Mouse (Mus musculus): ENCODE data around the gene Bmf. TPM values are rescaled to one million over a fixed set of nuclear protein-coding genes. Genes with fewer than 3 reads are reported as not detected.

Gene Bmf
- polyA plus RNA-seq, 1 experiment = 11.7 TPM

DNA sequence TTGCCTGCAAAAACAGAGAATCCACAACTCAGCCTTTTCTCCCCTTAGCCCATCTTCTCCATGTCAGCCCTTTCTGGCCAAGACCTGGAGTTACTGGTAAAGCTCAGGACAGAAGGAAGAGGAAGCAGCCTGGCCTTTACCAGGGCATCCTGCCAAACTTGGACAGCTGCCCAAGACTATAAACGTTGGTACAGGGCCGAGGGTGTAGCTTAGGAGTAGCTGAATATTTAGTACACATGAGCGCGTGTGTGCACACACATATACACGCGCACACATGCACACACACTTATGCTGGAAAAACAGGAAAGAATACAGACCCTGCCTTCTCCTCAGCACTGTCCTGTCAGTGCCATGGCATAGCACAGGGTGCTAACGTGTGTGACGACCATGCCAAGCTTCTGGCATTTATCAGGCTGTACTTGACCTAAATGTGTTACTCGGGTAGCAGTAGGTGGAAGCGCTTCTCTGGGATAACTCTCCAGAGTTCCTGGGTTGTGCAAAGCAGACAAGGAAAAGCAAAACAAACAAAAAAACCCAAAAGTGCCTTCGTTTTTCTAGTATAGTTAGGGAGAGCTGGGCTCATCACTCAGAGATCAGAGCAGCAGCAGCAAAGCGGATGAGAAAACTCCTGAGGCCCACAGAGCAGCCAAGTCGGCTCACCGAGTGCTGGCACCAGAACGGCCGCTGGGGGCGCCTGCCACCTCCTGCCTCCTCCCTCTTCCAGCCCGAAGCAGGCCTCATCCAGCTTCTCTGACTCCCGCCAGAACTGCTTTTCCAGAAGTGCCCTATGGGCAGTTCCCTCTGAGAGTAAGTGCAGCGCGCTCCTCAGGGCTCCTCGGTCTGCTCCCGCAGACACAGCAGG lies 4.0 kb downstream of the Bmf start:
- DNase-seq (ENCODE audit: low spot score) = peak; percentile 71

GRCm38 (mm10) chr2:118543893-118544799 lies 5.3 kb downstream of the Bmf start:
- peak; percentile 84 for DNase-seq (ENCODE audit: low spot score)

GRCm38 (mm10) chr2:118542971-118543573 lies 6.4 kb downstream of the Bmf start:
- DNase-seq (ENCODE audit: low spot score) = no peak

DNA sequence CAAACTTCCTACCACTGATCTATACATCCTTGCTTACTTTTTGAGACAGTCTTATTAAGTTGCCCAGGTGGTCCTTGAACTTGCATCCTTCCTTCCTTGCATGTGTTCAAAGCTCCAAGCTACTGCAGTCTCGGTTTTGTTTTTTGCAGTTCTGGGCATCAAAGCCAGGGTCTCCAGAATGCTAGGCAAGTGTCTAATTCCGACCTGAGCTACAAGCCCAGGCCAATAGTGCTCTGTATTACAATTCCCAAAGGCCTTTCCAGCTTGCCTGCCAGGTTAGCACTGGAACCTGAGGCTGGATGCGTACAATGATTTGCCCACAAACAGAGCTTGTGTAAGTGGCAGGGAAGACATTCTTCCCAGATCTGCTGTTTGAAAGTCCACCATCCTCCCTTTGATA lies 7.8 kb downstream of the Bmf start:
- DNase-seq (ENCODE audit: low spot score) = no peak

DNA sequence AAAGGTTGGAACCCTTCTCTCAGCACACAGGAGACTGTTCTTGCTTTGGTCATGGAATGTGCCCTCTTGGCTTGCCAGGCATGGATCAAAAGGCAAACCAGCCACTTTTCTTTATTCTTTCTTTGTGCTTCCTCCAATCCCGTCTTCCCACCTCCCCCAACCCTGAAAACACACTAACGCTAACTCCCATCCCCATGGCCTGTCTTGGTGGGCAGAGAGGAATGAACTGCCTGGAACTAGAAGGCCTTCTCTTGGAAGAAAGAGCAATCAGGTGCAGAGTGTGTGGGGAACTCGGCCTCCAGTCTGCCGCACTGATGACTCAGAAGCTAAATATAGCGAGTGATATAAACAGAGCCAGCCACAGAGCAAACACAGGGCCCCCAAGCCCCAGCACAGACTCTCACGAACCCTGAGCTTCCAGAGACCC lies 8.8 kb downstream of the Bmf start:
- no peak for DNase-seq (ENCODE audit: low spot score)

DNA sequence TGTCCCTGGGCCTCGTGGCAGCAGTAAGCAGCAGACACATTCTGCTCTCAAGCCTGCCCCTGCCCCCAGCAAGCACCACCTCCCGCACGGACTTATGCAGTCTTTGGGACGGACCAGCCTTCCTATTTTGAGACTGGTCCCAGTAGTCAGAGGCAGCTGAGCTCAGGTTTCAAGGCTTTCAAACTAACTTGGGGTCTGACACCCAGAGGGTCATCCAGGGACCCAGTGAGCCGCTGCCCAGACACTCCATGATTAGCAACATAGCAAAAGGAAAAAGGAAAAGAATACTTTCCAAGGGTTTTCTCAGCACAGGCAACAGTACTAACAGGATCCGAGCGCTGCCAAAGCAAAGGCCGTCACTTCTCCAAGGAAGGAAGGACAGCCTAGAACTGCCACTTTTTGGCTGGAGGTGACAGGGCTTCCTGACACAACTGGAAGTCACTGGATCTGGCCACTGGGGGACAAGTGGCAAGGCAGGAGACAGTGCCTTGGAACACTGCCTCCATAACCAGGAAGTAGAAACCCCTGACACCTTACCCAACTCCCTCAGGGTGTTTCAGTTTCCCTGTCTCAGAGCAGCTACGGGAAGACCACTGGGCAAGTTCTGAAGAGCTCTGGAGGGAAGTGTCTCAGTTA lies 9.5 kb downstream of the Bmf start:
- no peak for DNase-seq (ENCODE audit: low spot score)

DNA sequence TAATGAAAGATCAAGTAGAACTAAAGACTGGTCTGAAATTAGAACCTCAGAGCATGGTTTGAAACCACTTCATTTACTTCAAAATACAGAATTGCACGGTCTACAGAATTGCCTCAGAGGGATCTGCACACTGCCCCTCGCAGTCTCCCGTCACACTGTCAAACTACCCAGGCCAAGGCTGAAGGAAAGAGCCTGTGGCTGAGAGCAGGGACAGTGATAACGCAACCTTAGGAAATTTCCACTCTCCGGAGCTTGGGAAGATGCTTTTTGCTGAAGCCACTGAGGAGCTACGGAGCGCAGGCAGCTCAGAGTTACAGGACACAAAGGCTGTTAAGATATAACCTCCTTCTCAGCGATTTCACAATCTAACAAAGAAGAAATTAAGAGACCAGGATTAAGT lies 10.4 kb downstream of the Bmf start:
- DNase-seq (ENCODE audit: low spot score) = no peak

DNA sequence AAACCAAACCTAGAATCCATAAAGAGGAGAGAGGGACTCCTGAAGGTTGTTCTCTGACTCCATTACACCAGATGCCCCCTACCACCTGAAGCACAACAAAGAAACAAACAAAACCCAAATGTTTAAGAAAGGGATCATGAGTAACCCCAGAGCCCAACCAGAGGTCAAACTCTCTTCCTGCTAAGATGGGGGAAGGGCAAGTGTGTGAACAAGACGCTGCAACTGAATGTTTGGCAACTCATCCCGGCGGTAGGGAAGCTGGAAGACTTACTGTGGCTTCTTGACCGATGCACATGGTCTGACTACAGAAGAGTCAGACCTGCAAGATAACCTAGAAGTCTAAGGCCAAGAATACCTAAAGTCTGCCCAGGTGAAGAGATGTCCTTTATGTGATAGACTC lies 12.3 kb downstream of the Bmf start:
- no peak for DNase-seq (ENCODE audit: low spot score)

DNA sequence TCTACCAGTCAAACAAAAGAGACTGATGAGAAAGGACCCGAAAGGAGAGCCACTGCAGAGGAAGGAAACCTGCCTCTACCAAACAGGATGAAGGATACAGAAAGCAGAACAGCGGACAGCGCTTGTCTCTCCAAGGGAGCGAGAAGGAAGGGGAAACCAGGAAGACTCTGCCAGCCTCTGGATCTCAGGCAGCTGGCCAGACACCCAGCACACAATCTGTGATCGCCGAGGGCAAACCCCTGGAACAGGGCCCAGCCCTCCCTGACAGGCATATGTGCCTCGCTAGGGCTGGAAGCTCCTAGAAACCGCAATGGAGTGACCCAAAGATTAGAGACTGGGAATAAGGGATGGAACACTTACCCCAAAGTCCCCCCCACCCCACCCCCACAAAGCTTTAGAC lies 12.9 kb downstream of the Bmf start:
- DNase-seq (ENCODE audit: low spot score) = no peak

DNA sequence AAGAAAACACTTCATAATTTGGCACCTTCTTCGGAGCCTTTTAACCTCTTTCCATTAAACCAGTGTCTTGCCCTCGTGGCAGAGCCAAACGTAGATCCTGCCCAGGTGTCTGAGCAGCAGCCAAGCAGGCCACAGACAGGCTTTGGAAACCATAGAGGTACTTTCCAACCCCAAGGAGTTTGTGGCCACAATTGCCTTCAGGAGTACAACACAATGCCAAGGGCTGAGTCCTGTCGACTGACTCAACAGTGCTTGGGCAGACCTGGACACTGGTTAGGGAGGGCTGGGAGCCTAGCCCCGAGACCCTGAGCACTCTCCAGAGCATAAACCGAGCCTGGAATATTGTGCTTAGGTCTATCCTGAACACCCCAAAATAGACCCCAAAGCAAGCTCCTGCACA lies 13.4 kb downstream of the Bmf start:
- DNase-seq (ENCODE audit: low spot score) = no peak

GRCm38 (mm10) chr2:118533969-118534368 lies 15.5 kb downstream of the Bmf start:
- no peak for DNase-seq (ENCODE audit: low spot score)

DNA sequence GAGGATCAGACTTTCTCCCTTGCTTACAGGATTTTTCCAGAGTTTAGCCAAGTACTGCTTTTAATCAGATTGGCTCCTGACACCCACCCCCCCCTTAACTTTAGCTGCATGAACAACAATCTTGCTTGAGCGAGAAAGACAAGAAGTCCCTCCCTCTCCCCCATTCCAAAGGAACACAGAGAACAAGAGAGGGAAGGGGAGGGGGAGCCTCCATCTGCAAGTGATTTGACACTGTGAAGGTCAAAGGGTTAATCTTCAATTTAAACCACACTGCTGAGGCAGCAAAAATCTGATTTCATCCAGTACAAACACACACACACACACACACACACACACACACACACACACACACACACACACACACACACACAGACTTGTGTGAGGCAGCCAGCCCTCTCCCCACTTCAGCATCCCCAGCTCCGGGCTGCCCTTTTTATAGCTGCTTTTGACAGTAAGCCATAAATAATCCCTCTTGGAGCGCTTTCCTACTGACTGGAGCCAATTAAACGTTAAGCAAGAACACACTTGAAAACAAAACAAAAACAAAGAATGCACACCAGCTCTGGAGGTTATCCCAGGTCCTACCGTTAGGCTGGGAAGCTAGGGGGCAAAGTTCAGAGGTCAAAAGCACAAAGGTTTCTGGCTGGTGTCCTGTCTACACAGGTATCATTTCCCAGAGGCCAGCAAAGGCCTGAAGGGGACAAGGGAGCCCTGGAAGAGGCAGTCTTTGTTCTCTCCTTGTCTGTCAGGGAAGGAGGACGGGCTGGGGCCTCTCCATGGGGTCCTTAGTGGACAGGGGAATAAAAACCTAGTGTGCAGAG lies 16.4 kb downstream of the Bmf start:
- DNase-seq (ENCODE audit: low spot score) = no peak

DNA sequence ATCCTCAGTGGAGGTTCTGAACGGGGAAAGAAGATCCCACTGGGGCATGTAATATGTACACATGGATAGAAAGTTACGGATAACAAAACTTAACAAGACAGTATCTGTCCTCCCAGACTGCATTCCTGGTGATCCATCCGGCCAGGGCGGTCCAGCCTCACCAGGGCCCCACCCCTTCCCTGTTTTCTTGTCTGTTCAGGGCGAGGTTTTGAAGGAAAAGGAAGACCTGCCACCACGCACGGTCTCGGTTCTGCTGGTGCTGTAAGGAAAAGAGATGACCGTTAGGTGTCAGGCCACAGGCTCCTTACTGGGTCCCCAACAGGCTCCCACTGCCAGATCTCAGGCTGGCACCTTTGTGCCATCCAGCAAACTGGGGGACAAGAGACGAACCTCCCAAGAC lies 17.1 kb downstream of the Bmf start:
- DNase-seq (ENCODE audit: low spot score) = no peak

- DNase-seq (ENCODE audit: low spot score) = peak; percentile 49
These were observed 19.9 kb downstream of the Bmf start for GRCm38 (mm10) chr2:118529466-118530181.

GRCm38 (mm10) chr2:118526545-118526944 lies 22.9 kb downstream of the Bmf start:
- DNase-seq (ENCODE audit: low spot score) = no peak

- no peak for DNase-seq (ENCODE audit: low spot score)
These were observed 24.7 kb downstream of the Bmf start for GRCm38 (mm10) chr2:118524811-118525210.

DNA sequence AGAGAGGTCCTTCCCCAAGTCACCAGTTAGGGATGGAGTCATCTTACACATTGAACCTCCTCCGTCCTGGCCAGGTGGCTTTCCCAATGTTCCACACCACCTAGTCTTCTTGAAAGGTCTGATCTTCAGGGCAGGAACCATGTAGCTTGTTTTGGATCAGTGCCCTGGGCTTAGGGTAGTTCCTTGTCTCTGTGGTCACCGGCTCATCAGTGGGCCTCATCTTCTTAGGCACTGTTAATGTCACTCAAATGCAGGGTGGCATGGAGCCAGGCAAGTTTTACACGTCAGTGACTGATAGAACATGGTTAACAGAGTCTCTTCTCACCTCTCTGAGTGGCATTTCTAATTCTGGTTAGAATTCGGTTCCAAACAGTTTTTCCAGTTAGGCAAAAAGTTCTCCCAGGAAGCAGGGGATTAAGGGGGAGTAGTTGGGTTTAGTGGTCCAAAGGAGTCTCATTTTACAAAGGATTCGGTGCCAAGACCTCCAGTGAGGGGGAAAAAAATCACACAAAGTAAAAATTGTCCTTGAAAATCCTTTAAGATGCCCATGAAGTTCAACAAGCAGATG lies 26.2 kb downstream of the Bmf start:
- DNase-seq (ENCODE audit: low spot score) = no peak

DNA sequence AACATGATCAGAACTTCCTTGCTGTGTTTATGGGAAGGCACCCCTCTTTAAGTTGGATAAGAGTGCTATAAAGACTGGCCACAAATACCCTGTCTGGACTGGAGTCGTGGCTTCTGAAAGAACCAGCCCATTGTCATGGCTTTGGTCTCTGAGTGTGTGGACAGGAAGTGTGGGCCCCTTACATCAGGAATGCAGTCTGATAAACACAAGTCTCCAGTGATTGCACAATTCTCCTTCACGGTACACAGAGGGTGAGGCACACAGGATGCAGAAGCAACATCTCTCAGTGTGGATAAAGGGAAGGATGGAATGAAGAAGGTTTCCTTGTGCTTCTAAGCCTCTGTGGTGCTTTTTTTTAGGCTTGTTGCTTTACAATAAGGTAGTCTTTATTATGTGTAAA lies 27.2 kb downstream of the Bmf start:
- DNase-seq (ENCODE audit: low spot score) = no peak

DNA sequence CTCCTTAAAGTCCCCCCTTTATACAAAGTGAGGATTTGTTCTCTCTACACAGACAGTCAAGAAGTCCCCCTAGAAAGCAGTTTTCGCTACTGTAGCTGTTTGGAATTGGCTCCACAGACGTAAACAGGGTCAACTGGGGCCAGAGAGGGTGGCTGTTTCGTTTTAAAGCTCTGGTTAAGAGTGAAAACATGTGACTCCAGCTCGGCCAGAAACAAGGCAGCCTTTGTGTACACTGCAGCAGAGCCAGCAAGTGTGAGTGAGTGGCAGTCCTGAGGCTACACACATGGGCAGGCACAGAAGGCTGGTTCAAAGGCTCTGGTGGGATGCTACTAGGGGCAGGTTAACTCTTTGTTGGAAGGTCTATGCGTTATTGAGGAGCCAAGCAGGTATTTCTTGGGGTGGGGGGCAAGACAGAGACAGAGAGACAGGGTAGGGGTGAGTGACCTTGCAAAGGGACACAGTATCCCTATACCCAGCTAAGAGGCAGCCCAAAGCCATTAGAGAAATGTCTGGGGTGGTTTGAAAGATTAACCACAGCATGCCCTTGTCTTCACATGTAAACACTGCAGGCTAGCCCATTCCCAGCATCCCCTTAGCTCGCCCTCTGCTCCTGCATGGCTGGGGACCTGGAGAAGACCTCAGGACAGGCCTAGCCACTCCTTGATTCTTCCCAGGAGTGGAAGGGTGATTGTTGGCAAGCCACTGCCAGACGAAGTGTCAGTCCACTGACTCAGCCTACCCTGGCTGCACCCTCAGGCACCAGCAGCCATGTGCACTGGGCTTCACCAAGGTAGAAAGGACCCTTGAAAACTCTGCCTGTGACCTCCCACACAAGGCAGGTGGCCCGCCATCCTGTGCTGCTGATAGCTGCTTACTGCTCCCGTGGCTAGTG lies 29.2 kb downstream of the Bmf start:
- no peak for DNase-seq (ENCODE audit: low spot score)

All from urinary bladder, adult 2 months (tissue).